Mouse (Mus musculus) heart, postnatal 0 days (tissue): Measurements from ENCODE around the gene Tmcc1.

Experiments used
- CTCF ChIP-seq: IDR thresholded peaks from 2 replicates; pipeline ENCODE4 v1.5.1; 2016; ENCODE audit warnings: antibody characterized with exemption, control low read depth, low read depth
- EP300 ChIP-seq: IDR thresholded peaks from 2 replicates; pipeline ENCODE4 v1.6.1; 2016; ENCODE audit warnings: antibody characterized with exemption, low read depth

- TF ChIP-seq CTCF (no peak), EP300 (no peak)
Observed at GRCm38 (mm10) chr6:115977810-115978209, 215.5 kb downstream of the Tmcc1 start.
